Mouse (Mus musculus) myocyte (in vitro differentiated cells): Measurements from ENCODE around the gene Trabd2b. TPM values are rescaled to one million over a fixed set of nuclear protein-coding genes. Genes with fewer than 3 reads are reported as not detected.

Source experiments
- H3K27me3 ChIP-seq: one replicate; pipeline ENCODE4 v1.6.1; 2011; ENCODE audit not compliant: control insufficient read depth, insufficient read depth, insufficient read length
- H3K36me3 ChIP-seq: one replicate; pipeline ENCODE4 v1.6.1; 2011; ENCODE audit not compliant: control insufficient read depth, insufficient read depth
- H3K4me2 ChIP-seq: one replicate; pipeline ENCODE4 v1.6.1; 2011; ENCODE audit warnings: low read depth, control low read depth
- H3K4me3 ChIP-seq: one replicate; pipeline ENCODE4 v1.5.1; 2011; ENCODE audit warnings: mild to moderate bottlenecking, control low read depth, moderate library complexity
- H3K79me2 ChIP-seq: one replicate; pipeline ENCODE4 v1.6.1; 2011; ENCODE audit not compliant: control insufficient read depth, insufficient read depth
- H3ac ChIP-seq: one replicate; pipeline ENCODE4 v1.6.1; 2011; ENCODE audit not compliant: control insufficient read depth, insufficient read length
- CEBPB ChIP-seq: IDR thresholded peaks from 2 replicates; pipeline ENCODE4 v1.6.1; 2011; ENCODE audit warnings: mild to moderate bottlenecking, moderate library complexity; ENCODE audit not compliant: poor library complexity, insufficient read depth, severe bottlenecking
- E2F4 ChIP-seq: IDR thresholded peaks from one replicate; pipeline ENCODE4 v1.6.1; 2011; ENCODE audit warnings: mild to moderate bottlenecking, control low read depth, moderate library complexity; ENCODE audit not compliant: insufficient read depth
- MAX ChIP-seq: IDR thresholded peaks from one replicate; pipeline ENCODE4 v1.6.1; 2011; ENCODE audit warnings: low read depth, mild to moderate bottlenecking, control low read depth
- MYOD1 ChIP-seq, 3 experiments: IDR thresholded peaks; one replicate each; pipeline ENCODE4 v1.6.1; 2011; ENCODE audit warnings: control low read depth in 2 of 3, low read depth in 2 of 3, mild to moderate bottlenecking in 2 of 3, moderate library complexity in 1 of 3; ENCODE audit not compliant: insufficient read length in 2 of 3, control insufficient read depth in 1 of 3
- MYOG ChIP-seq, 3 experiments: IDR thresholded peaks; one replicate each; pipeline ENCODE4 v1.6.1; 2011; ENCODE audit warnings: control low read depth in 2 of 3, low read depth in 2 of 3, mild to moderate bottlenecking in 2 of 3; ENCODE audit not compliant: insufficient read length in 2 of 3, control insufficient read depth in 1 of 3, insufficient read depth in 1 of 3
- POLR2A ChIP-seq: IDR thresholded peaks from one replicate; pipeline ENCODE4 v1.6.1; 2011; ENCODE audit warnings: low read depth, mild to moderate bottlenecking, control low read depth, moderate library complexity; ENCODE audit not compliant: insufficient read length
- POLR2AphosphoS2 ChIP-seq: IDR thresholded peaks from one replicate; pipeline ENCODE4 v1.6.1; 2011; ENCODE audit warnings: low read depth, control low read depth; ENCODE audit not compliant: insufficient read length
- REST ChIP-seq: IDR thresholded peaks from one replicate; pipeline ENCODE4 v1.6.1; 2011; ENCODE audit warnings: mild to moderate bottlenecking, control low read depth, moderate library complexity; ENCODE audit not compliant: insufficient read depth, insufficient read length
- SRF ChIP-seq: IDR thresholded peaks from one replicate; pipeline ENCODE4 v1.6.1; 2011; ENCODE audit warnings: low read depth; ENCODE audit not compliant: control insufficient read depth, insufficient read length
- TCF12 ChIP-seq: IDR thresholded peaks from one replicate; pipeline ENCODE4 v1.6.1; 2011; ENCODE audit warnings: mild to moderate bottlenecking, control low read depth; ENCODE audit not compliant: poor library complexity, insufficient read depth, severe bottlenecking
- TCF3 ChIP-seq: IDR thresholded peaks from one replicate; pipeline ENCODE4 v1.6.1; 2011; ENCODE audit warnings: low read depth, control low read depth; ENCODE audit not compliant: insufficient read length
- USF1 ChIP-seq: IDR thresholded peaks from one replicate; pipeline ENCODE4 v1.6.1; 2011; ENCODE audit warnings: low read depth, mild to moderate bottlenecking, control low read depth, moderate library complexity
- polyA plus RNA-seq: library from polyadenylated mRNA; unstranded; fragments of >200 nt; fragmentation: generic; extraction: Trizol; gene quantifications from one replicate; pipeline ENCODE4 v1.2.1, GENCODE M21; 2012; ENCODE audit warnings: missing spikeins

Trabd2b gene
- polyA plus RNA-seq, 1 experiment = 0.79 TPM

GRCm38 (mm10) chr4:114467371-114468094 is 61.0 kb downstream of the Trabd2b start:
- Histone ChIP-seq H3K4me3 (no peak overlapping the region), H3K79me2 (no peaks in the 10 kb centered on the region), H3K4me2 (no peak overlapping the region), H3ac (no peak overlapping the region), H3K36me3 (no peaks in the 10 kb centered on the region), H3K27me3 (no peaks in the 10 kb centered on the region)
- no peak for TF ChIP-seq USF1
- TF ChIP-seq TCF3 = no peak
- no peak for TF ChIP-seq REST
- no peak for TF ChIP-seq MYOG (IDR thresholded peaks at IDR 0.05; ENCODE audit: control insufficient read depth in 1 of 3, insufficient read depth in 1 of 3, insufficient read length in 2 of 3, low read depth in 2 of 3)
- TF ChIP-seq SRF = no peak
- TF ChIP-seq POLR2AphosphoS2 = no peak
- no peak for TF ChIP-seq POLR2A
- no peak for TF ChIP-seq CEBPB
- TF ChIP-seq TCF12 = no peak
- no peak for TF ChIP-seq MAX
- TF ChIP-seq MYOD1 (IDR thresholded peaks at IDR 0.05; ENCODE audit: control insufficient read depth in 1 of 3, insufficient read length in 2 of 3, low read depth in 2 of 3) = no peak

- Histone ChIP-seq H3K36me3 (no peaks in the 10 kb centered on the region), H3K27me3 (no peaks in the 10 kb centered on the region), H3K79me2 (no peaks in the 10 kb centered on the region), H3K4me3 (no peak overlapping the region), H3K4me2 (no peak overlapping the region), H3ac (no peak overlapping the region)
- no peak for TF ChIP-seq REST
- TF ChIP-seq POLR2A = no peak
- TF ChIP-seq MYOG (IDR thresholded peaks at IDR 0.05; ENCODE audit: control insufficient read depth in 1 of 3, insufficient read depth in 1 of 3, insufficient read length in 2 of 3, low read depth in 2 of 3) = no peak
- TF ChIP-seq MAX = no peak
- no peak for TF ChIP-seq MYOD1 (IDR thresholded peaks at IDR 0.05; ENCODE audit: control insufficient read depth in 1 of 3, insufficient read length in 2 of 3, low read depth in 2 of 3)
- no peak for TF ChIP-seq E2F4
- no peak for TF ChIP-seq TCF12
- no peak for TF ChIP-seq CEBPB
- TF ChIP-seq USF1 = no peak
- no peak for TF ChIP-seq SRF
- no peak for TF ChIP-seq POLR2AphosphoS2
- TF ChIP-seq TCF3 = no peak
Observed at GRCm38 (mm10) chr4:114468095-114468429, 61.5 kb downstream of the Trabd2b start.

- no peak for TF ChIP-seq POLR2AphosphoS2
- TF ChIP-seq MAX = no peak
- TF ChIP-seq MYOD1 (IDR thresholded peaks at IDR 0.05; ENCODE audit: control insufficient read depth in 1 of 3, insufficient read length in 2 of 3, low read depth in 2 of 3) = no peak
- no peak for TF ChIP-seq REST
- TF ChIP-seq E2F4 = no peak
- no peak for TF ChIP-seq TCF12
- no peak for TF ChIP-seq USF1
- TF ChIP-seq SRF = no peak
- no peak for TF ChIP-seq CEBPB
- no peaks in the 10 kb centered on the region for H3K79me2 ChIP-seq
- H3K27me3 ChIP-seq = no peaks in the 10 kb centered on the region
- no peak overlapping the region for H3K4me2 ChIP-seq
- H3K4me3 ChIP-seq = no peak overlapping the region
- no peaks in the 10 kb centered on the region for H3K36me3 ChIP-seq
- no peak overlapping the region for H3ac ChIP-seq
Observed at GRCm38 (mm10) chr4:114469881-114470280, 63.4 kb downstream of the Trabd2b start.

GRCm38 (mm10) chr4:114472143-114472542 is 65.6 kb downstream of the Trabd2b start:
- H3ac ChIP-seq = no peak overlapping the region
- TF ChIP-seq MYOG (IDR thresholded peaks at IDR 0.05; ENCODE audit: control insufficient read depth in 1 of 3, insufficient read depth in 1 of 3, insufficient read length in 2 of 3, low read depth in 2 of 3) = no peak
- no peak for TF ChIP-seq MAX
- no peak for TF ChIP-seq POLR2A
- TF ChIP-seq USF1 = no peak
- TF ChIP-seq SRF = no peak
- TF ChIP-seq POLR2AphosphoS2 = no peak
- no peak for TF ChIP-seq CEBPB
- TF ChIP-seq TCF3 = no peak
- no peak for TF ChIP-seq TCF12
- TF ChIP-seq REST = no peak
- TF ChIP-seq MYOD1 (IDR thresholded peaks at IDR 0.05; ENCODE audit: control insufficient read depth in 1 of 3, insufficient read length in 2 of 3, low read depth in 2 of 3) = no peak
- no peak for TF ChIP-seq E2F4
- H3K27me3 ChIP-seq = no peaks in the 10 kb centered on the region

More at GRCm38 (mm10) chr4:114472143-114472542, 65.6 kb downstream of the Trabd2b start:
- no peaks in the 10 kb centered on the region for H3K79me2 ChIP-seq
- no peak overlapping the region for H3K4me3 ChIP-seq
- H3K36me3 ChIP-seq = no peaks in the 10 kb centered on the region
- peak overlapping the region; percentile 12 for H3K4me2 ChIP-seq
